Mouse (Mus musculus) stomach, postnatal 0 days (tissue): ENCODE data around the gene Mpg.
"Not testable (repeated sequence)": the region's sequence is repeated elsewhere in the genome, so short reads cannot be mapped to it uniquely, and the experiment has no call there.

Experiments
- CTCF ChIP-seq: IDR thresholded peaks from 2 replicates; pipeline ENCODE4 v1.5.1; 2016; ENCODE audit warnings: antibody characterized with exemption, low read depth, mild to moderate bottlenecking, moderate library complexity
- EP300 ChIP-seq: optimal IDR thresholded peaks from 2 replicates; pipeline ENCODE3; 2016; ENCODE audit warnings: antibody characterized with exemption

GRCm38 (mm10) chr11:32200992-32201391 lies 25.3 kb upstream of the Mpg start:
- TF ChIP-seq CTCF: peak; percentile 44
- TF ChIP-seq EP300: not testable (repeated sequence)
